In genomic region chr1:23320591-23321195, GRCm38 (mm10) we compare ENCODE assay signal across 10 mouse cellular contexts.
DNase-seq lines count a peak whose midpoint lies in the region; ATAC-seq and TF ChIP-seq lines count a peak whose summit lies in the region.
"Had no signal": no experiment of that assay in that cellular context is flagged by ENCODE, and none has a peak within 500 bp of the region (broad histone marks: within the 10 kb centered on the region; RNA-seq: fewer than 3 reads in every experiment).

No protein-coding gene starts in this region.

- 0 out of 2 replicates have a peak overlapping the region, but pooled peaks have one; percentile 8 for H3K27ac ChIP-seq in cerebellum, adult 2 months (ENCODE audit: insufficient read depth, low read length)
- H3K27ac ChIP-seq in heart, embryonic 15.5 days: peak overlapping the region; percentile 28
- 0 out of 2 replicates have a peak overlapping the region, but pooled peaks have one; percentile 63 for H3K27ac ChIP-seq in lung, embryonic 15.5 days
- 0 out of 2 replicates have a peak overlapping the region, but pooled peaks have one; percentile 1 for H3K27ac ChIP-seq in midbrain, embryonic 12.5 days (replicated peaks)
- H3K27ac ChIP-seq: neural tube, embryonic 13.5 days had no signal

- peak in 1 of 2 experiments; percentile 26 for DNase-seq in cerebellum, adult 2 months
- DNase-seq in cerebellum, adult 11 months: no peak
- no peak for DNase-seq in heart, adult 11 months
- DNase-seq in lung, adult 2 months: no peak
- DNase-seq in natural killer cell, adult 2 months (ENCODE audit: low spot score in 2 of 2): no peak
- DNase-seq: right cerebral cortex, adult 18-20 months had no signal

- no peak overlapping the region for H3K9ac ChIP-seq in heart, embryonic 15.5 days
- H3K9ac ChIP-seq in lung, embryonic 15.5 days: no peak overlapping the region
- no peak overlapping the region for H3K9ac ChIP-seq in midbrain, embryonic 12.5 days (replicated peaks)

- 47% methylated on average over 7 of the region's 7 CpGs for WGBS in cerebellum, adult 2 months
- WGBS in heart, embryonic 15.5 days: 85% methylated on average over 7 of the region's 7 CpGs
- WGBS in lung, embryonic 15.5 days: 87% methylated on average over 7 of the region's 7 CpGs
- WGBS in lung, adult 2 months: 51% methylated on average over 7 of the region's 7 CpGs
- 87% methylated on average over 7 of the region's 7 CpGs for WGBS in midbrain, embryonic 12.5 days

- H3K27me3 ChIP-seq in cerebellum, adult 2 months (ENCODE audit: control insufficient read depth, insufficient read depth, low read length): no peaks in the 10 kb centered on the region
- no peaks in the 10 kb centered on the region for H3K27me3 ChIP-seq in heart, embryonic 15.5 days
- H3K27me3 ChIP-seq in lung, embryonic 15.5 days: no peaks in the 10 kb centered on the region
- no peaks in the 10 kb centered on the region for H3K27me3 ChIP-seq in midbrain, embryonic 12.5 days
- H3K27me3 ChIP-seq: neural tube, embryonic 13.5 days had no signal

- no peaks in the 10 kb centered on the region for H3K4me1 ChIP-seq in cerebellum, adult 2 months (ENCODE audit: control insufficient read depth, insufficient read depth, low read length)
- peaks cover 6% of the 10 kb centered on the region for H3K4me1 ChIP-seq in heart, embryonic 15.5 days (replicated peaks)
- peaks cover 10% of the 10 kb centered on the region for H3K4me1 ChIP-seq in lung, embryonic 15.5 days
- H3K4me1 ChIP-seq in lung, adult 2 months (ENCODE audit: control insufficient read depth, insufficient read depth, low read length): 0 out of 2 replicates have a peak, but pooled peaks cover 4% of the 10 kb centered on the region
- 0 out of 2 replicates have a peak, but pooled peaks cover 5% of the 10 kb centered on the region for H3K4me1 ChIP-seq in midbrain, embryonic 12.5 days
- H3K4me1 ChIP-seq: neural tube, embryonic 13.5 days had no signal

- H3K36me3 ChIP-seq in heart, embryonic 15.5 days: no peaks in the 10 kb centered on the region
- no peaks in the 10 kb centered on the region for H3K36me3 ChIP-seq in lung, embryonic 15.5 days
- H3K36me3 ChIP-seq in midbrain, embryonic 12.5 days: no peaks in the 10 kb centered on the region
- H3K36me3 ChIP-seq: neural tube, embryonic 13.5 days had no signal

- TF ChIP-seq POLR2A in cerebellum, adult 2 months (IDR thresholded peaks at IDR 0.05; ENCODE audit: borderline replicate concordance, insufficient read depth, low read length): no peak
- TF ChIP-seq POLR2A in lung, adult 2 months (IDR thresholded peaks at IDR 0.05; ENCODE audit: borderline replicate concordance, extremely low read depth, low read depth, low read length): no peak

- peak overlapping the region; percentile 49; the same call in 1 of the 2 replicates for H3K4me2 ChIP-seq in heart, embryonic 15.5 days
- no peak overlapping the region; the same call in 1 of the 2 replicates for H3K4me2 ChIP-seq in lung, embryonic 15.5 days
- peak overlapping the region; percentile 38; the same call in 1 of the 2 replicates for H3K4me2 ChIP-seq in midbrain, embryonic 12.5 days (replicated peaks)

- no peaks in the 10 kb centered on the region for H3K9me3 ChIP-seq in heart, embryonic 15.5 days (replicated peaks)
- no peaks in the 10 kb centered on the region for H3K9me3 ChIP-seq in lung, embryonic 15.5 days
- no peaks in the 10 kb centered on the region for H3K9me3 ChIP-seq in midbrain, embryonic 12.5 days
- H3K9me3 ChIP-seq: neural tube, embryonic 13.5 days had no signal

- H3K4me3 ChIP-seq in cerebellum, adult 2 months (replicated peaks; ENCODE audit: insufficient read depth, low read depth, low read length): no peak overlapping the region
- H3K4me3 ChIP-seq in heart, embryonic 15.5 days: no peak overlapping the region
- H3K4me3 ChIP-seq in lung, embryonic 15.5 days: no peak overlapping the region
- no peak overlapping the region for H3K4me3 ChIP-seq in lung, adult 2 months (replicated peaks; ENCODE audit: extremely low read depth, low read depth, low read length)
- H3K4me3 ChIP-seq in midbrain, embryonic 12.5 days: no peak overlapping the region
- H3K4me3 ChIP-seq: neural tube, embryonic 13.5 days had no signal

- no peak for TF ChIP-seq CTCF in cerebellum, adult 2 months (IDR thresholded peaks at IDR 0.05; ENCODE audit: borderline replicate concordance, insufficient read depth, low read depth, low read length)
- TF ChIP-seq CTCF in lung, adult 2 months (IDR thresholded peaks at IDR 0.05; ENCODE audit: insufficient read depth, low read length): no peak

- ATAC-seq in heart, embryonic 15.5 days (replicated peaks; ENCODE audit: insufficient number of reproducible peaks, insufficient read depth, low FRiP score, low read depth): no peak
- peak; percentile 9; the same call in 1 of the 2 replicates for ATAC-seq in lung, embryonic 15.5 days (ENCODE audit: borderline replicate concordance, extremely low read depth, low FRiP score, low TSS enrichment)
- ATAC-seq in midbrain, embryonic 12.5 days (ENCODE audit: low FRiP score, low read depth): no peak

Comparison
In these comparisons a context has a peak if more than half of its experiments do, and no peak if none do; other contexts are left out.
1. H3K27ac ChIP-seq: peak in every context shown above with its lines; median percentile 63 in lung, embryonic 15.5 days; 28 in heart, embryonic 15.5 days; 8 in cerebellum, adult 2 months; 1 in midbrain, embryonic 12.5 days.